Mouse (Mus musculus): ENCODE measurements around the gene Snx29. TPM values are rescaled to one million over a fixed set of nuclear protein-coding genes. Genes with fewer than 3 reads are reported as not detected.
"Not testable (repeated sequence)": the region's sequence is repeated elsewhere in the genome, so short reads cannot be mapped to it uniquely, and the experiment has no call there.

Gene Snx29
- total RNA-seq, 4 experiments from 2014 or later, result 25.0 to 29.6 (median 27.8) TPM

DNA sequence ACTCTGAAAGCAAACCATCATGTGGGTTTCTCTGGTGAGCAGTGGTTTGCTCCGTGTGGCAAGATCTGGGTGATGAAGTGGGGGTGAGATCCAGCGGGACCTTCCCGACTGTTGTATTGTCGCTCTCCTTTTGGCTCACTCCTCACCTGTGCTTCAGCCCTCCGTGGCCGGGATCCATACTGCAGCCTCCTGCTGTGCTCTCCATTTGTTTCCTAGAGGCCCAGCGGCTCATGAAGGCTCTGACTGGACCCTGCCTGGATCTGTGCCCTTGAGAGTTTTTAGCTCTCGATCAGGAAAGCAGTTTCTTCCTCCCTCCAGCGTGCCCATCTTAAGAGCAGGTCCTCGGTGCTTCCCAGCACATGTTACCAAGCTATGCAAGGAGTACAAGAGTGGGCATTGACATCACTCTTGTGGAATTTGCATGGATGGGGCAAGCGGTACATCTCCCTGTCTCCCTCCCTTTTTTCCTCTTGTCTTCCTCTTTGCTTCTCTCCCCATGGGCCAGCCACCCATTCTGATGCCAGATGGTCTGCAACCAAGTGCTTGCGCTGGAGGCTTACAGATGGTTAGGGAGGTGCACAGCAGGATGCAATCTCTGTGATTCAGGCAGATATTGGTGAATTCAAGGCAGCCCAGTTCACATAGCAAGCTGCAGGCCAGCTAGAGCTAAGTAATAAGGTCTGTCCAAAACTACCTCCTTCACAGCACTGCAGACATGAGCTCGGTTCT is 207.9 kb downstream of the Snx29 start:
- no peak for DNase-seq (ENCODE audit: low spot score in 2 of 2)

DNA sequence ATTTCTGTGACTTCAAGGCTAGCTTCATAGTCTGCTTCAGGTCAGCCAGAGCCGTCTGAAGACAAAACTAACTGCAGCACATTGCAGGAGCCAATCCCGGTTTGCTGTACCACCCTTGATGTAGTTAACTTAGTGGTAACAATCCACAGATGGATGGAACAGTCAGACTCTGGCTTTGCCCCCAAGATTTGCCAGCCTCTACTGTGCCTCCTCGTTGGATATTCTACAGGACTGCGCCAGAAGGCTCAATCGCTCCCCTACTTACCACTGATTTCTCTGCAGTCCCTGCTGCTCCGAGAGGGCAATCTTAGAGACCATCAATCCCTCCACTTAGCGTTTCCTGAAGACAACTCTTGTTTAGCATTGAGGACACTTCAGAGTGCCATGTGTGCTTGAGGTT is 208.7 kb downstream of the Snx29 start:
- no peak for DNase-seq (ENCODE audit: low spot score in 2 of 2)

DNA sequence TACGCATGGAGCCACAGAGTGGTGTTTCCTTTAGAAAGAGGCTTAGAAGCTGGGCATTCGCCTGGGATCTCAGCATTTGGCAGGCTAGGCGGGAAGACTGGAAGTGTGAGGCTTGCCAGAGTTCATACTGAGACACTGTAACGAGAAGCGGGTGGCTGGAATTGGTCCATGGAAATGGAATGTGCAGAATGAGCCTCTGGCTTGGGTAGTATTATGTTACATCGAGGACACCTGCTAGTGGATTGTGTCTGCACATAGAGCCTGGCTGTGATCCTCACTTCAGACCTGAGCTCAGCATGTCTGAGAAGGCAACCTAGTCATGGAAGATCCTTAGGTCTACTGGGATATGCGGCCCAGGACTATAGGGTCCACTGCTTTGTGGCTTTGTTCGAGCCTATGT is 209.9 kb downstream of the Snx29 start:
- peak in 1 of 2 experiments; percentile 45 for DNase-seq (ENCODE audit: low spot score in 2 of 2)

DNA sequence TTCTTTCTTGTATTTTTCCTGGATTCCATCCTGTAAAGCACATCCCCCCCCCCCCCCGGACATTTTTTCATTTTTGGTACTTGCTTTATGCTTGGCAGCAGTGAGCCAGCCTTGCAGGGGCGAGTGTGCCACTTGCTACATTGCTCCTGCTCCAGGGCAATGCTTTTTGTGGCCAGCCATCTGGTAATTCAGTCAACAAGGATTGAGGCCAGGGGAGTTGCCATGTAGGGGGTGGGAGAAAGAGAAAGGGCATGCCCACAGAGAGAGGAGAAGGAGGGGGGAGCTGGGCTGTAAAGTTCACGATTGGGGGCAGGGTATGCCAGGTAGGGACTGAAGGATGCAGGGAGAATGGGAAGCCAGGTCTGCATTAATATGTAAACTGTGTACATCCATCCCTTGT is 210.7 kb downstream of the Snx29 start:
- DNase-seq (ENCODE audit: low spot score in 2 of 2), result no peak

DNA sequence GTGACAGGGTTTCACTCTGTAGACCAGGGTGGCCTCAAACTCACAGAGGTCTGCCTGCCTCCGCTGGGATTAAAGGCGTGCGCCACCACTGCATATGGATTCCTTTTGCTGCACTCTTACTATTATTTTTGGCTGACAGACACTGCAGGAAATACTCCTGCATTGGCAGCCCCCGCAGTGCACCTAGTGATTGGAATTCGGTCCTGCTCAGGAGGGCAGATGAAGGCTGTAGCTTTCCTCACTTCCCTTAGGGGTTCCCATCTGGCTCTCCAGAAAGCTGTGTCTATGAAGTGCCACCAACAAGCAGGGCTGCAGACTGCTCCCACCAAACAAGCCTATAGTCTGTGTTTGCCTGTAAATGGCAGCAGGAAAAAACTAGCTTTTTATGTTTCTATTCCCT is 215.0 kb downstream of the Snx29 start:
- DNase-seq (ENCODE audit: low spot score in 2 of 2), result no peak

DNA sequence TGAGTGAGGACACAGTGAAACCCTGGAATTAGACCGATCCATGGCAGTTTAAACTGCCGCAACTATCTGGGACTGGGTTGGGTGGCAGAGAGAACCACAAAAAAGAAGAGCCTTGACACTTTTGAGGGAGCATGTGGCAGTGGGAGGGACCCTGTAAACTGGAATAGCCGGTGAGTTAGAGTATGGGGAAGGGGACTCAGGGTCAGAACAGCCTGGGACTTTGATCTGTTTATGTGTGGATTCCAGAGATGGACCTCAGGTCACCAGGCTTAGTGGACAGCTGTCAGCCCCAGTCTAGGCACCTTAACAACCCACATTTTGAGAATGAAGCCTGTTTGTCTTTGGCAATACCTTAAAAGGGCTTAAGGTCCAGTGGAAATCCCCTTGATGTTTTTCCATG is 215.5 kb downstream of the Snx29 start:
- DNase-seq (ENCODE audit: low spot score in 2 of 2), result no peak

DNA sequence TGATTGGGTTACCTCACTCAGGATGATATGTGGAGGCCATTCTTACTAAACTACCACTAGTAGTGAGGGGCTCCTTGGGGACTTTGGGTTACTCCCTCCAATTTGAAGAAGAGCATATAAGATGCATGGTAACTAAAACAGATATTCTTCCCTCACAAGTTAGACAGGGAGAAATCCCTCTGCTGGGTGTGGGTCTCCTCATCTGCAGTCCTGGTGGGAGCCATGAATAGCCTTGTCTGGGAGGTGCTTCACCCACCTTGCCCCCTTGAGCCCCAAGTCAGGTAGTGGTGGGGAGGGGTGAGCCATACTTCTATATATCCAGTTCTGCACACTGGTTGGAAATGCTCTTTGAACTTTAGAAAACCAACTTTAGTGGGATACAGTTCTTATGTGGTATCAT is 218.3 kb downstream of the Snx29 start:
- no peak for DNase-seq (ENCODE audit: low spot score in 2 of 2)

DNA sequence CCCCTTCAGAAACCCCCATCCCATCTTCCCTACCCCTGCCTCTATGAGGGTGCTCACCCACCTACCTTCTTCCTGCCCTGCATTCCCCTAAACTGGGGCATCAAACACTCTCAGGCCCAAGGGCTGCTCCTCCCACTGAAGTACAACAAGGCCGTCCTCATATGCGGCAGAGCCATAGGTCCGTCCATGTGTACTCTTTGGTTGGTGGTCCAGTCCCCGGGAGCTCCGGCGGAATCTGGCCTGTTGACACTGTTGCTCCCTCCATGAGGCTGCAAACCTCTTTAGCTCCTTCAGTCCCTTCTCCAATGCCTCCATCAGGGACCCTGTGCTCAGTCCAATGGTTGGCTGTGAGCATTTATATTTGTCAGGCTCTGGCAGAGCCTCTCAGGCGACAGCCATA is 219.1 kb downstream of the Snx29 start:
- DNase-seq (ENCODE audit: low spot score in 2 of 2), result no peak

DNA sequence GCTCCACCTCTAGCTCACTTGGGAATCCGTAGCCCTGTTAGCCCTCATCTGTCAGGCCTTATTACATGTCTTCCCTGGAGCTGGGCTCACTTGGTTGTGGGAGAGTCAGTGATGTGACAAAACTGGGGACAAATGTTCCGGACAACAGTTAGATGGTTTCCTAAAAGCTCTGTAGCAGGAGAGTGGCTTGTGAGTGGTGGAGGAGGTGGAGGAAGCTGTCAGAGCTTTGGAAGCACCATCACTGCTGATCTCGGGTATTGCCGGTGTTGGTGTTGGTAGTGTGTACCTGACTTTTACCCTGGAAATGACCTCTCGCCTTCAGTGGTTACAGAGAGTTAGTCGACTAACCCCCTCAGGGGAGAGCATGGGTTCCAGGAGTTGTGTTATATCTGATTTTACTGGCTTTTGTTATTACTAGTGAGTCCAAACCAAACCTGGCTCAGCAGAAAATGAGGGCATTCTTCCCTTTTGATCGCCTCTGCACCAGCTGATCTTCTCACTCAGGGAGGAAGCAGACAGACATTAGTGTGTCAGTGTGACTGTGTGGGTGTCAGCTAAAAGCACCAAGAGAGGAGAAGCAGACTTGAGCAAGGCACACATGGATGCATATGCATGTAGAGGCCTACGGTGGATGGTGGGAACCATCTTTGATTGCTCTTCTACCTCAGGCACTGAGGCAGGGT is 227.5 kb downstream of the Snx29 start:
- peak in 1 of 2 experiments; percentile 52 for DNase-seq (ENCODE audit: low spot score in 2 of 2)

DNA sequence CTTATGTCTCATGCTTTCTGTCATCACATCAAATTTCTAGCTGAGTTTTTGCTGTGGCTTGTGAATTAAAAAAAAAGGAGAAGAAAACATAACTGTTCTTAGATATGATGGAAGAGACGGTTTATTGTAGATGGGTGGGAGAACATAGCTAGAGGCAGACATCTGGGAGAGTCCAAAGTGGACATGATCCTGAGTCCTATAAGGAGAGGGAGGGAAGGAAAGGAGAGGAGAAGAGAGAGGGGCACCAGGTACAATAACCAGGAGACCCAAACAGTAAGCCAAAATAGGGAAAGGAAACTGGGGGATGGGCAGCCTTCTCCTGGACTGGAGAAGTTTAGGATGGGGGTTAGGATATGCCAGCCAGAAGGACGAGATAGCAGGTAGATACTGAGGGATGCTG is 239.0 kb downstream of the Snx29 start:
- no peak for DNase-seq (ENCODE audit: low spot score in 2 of 2)

DNA sequence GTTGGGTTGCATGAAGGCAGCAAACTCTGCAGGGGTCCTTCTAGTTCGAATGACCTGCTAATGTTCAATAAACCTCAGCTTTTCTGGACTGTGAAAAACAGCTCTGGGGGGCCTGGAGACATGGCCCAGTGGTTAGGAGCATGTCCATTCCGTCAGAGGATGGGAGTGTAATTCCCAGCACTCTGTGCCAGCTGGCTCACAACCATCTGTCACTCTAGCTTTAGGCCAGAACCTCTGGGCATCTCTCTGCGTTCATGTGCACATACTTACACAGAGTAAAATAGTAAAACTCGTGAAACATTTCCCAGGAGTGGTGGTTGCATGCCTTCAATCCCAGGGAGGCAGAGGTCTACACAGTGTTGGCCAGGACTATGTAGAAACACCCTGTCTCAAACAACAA is 241.1 kb downstream of the Snx29 start:
- no peak for DNase-seq (ENCODE audit: low spot score in 2 of 2)

DNA sequence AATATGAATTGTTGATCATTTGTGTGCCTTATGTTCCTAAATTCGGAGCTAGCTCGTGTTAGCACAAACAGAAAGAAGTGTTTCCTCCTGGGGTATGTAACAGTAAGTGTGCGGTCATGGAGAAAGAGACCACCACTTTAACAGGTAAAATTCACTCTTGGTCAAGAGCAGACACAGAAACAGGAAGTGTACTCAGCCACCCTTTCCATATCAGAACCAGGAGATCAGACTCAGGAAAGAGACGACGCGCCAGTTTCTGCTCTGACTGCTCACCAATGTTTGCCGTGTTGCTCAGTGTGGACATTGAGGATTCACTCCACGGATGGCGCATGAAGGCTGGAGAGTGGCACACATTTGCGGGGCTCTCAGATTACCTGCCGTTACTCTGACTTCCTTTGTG is 242.4 kb downstream of the Snx29 start:
- DNase-seq (ENCODE audit: low spot score in 2 of 2), result no peak

DNA sequence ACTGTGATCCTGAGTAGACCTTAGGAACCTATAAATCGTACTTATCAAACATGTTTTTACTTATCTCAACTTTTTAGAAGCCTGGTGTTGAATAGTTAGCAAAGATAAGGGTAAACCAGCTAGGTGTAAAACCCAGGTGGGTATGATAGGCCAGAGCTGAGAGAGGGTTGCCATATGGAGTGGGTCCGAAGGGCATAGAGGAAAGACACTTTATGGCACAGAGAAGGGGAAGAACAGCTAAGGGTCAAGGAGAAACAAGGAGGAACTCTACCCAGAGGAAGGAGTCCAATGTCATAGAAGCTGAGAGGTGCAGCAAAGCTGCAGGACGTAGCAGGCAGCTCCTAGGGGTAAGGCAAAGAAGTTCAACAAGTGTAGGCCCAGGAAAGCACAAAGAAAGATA is 244.9 kb downstream of the Snx29 start:
- no peak for DNase-seq (ENCODE audit: low spot score in 2 of 2)

DNA sequence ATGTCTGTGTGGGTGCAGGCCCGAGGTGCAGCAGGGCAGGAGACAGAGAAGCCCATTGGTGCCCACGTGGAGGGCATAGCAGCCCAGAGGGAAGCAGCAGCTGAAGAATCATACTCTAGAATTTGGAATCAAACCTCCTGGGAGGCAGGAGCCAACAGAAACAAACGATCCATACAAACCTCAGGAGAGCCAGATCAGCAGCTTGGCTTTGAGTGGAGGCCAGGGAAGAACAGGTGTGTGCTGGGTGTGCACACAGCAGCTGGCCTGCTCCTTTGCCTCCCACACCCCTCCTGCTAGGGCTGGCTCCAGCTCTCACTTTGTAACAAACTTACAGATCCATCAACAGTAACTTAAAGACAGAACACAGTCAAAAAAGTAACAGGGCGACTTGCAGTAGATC is 245.4 kb downstream of the Snx29 start:
- DNase-seq (ENCODE audit: low spot score in 2 of 2), result peak in 1 of 2 experiments; percentile 74

DNA sequence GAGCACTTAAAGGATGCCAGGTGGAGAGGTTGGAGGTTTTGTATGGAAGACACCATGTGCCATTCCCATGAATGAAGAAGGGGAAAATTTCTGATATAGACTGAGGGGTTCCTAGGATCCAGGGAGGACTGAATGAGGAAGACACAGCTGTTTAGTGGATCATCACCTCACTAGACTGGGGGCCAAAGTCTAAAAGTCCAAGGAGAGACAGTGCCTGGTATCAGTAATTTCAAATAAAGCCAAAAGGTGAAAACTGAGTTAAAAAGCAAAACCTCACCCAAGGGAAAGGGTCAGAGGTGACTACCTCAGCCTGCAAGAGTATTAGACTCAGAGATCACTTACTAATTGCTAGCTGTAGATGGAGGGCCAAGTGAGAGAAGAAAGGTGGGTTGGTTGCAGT is 245.9 kb downstream of the Snx29 start:
- DNase-seq (ENCODE audit: low spot score in 2 of 2), result no peak

DNA sequence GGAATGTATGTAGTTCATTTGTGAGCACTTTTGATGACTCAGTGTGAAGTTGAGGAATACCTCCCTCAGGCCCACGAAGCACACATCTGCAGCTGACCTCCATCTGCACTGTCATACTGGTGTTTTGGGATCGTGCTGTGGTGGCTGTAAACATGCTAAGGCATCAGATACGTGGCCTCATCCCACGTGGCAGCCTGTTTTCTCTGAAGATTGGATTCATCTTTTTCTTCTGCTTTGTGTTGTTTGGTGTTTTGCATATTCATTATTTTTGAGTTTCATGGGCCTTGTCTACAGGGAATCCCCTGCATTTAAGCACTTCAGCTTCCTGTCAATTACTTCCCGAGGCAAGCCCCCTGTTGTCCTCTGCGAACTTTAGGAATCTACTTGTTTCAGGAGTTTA is 246.4 kb downstream of the Snx29 start:
- no peak for DNase-seq (ENCODE audit: low spot score in 2 of 2)

DNA sequence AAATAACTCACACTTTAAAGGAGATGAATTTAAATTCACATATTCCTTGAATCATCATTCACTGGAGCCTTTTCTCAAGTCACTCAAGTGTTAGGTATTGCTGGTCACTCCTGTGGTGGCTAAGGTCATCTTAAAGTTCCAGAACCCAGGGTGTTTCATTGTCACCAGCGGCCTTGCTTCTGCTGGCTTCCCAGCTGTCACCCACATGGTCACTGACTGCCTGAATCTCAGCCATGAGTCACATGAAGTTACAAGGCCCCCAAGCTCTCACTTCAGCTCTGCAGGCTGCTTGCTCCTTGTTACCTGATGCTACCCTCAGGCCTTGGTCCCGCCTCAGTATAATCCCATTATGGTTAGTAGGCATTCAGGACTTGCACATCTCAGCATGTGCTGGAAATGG is 247.4 kb downstream of the Snx29 start:
- DNase-seq (ENCODE audit: low spot score in 2 of 2), result no peak

DNA sequence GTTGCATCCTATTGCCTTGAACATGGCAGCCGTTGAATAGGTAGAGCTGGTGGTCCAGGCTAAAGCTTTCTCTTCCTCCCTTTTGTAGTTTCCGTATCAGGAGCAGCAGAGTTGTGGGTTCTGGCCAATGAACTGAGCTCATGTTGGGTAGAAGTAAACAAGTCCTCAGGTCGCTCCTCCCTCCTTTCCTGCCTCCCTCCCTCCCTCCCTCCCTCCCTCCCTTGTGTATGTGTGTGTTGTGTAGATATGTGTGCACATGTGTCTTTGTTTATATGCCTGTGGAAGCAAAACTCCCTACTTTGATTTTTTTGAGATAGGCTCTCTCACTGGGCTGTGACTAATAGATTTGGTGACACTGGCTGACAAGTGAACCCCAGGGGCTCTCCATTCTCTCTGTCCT is 251.8 kb downstream of the Snx29 start:
- no peak for DNase-seq (ENCODE audit: low spot score in 2 of 2)

DNA sequence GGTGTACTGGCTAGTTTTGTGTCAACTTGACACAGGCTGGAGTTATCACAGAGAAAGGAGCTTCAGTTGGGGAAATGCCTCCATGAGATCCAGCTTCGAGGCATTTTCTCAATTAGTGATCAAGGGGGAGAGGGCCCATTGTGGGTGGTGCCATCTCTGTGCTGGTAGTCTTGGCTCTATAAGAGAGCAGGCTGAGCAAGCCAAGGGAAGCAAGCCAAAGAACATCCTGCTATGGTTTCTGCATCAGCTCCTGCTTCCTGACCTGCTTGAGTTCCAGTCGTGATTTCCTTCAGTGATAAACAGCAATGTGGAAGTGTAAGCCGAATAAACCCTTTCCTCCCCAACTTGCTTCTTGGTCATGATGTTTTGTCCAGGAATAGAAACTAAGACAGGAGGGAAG is 253.0 kb downstream of the Snx29 start:
- not testable (repeated sequence) for DNase-seq (ENCODE audit: low spot score in 2 of 2)

DNA sequence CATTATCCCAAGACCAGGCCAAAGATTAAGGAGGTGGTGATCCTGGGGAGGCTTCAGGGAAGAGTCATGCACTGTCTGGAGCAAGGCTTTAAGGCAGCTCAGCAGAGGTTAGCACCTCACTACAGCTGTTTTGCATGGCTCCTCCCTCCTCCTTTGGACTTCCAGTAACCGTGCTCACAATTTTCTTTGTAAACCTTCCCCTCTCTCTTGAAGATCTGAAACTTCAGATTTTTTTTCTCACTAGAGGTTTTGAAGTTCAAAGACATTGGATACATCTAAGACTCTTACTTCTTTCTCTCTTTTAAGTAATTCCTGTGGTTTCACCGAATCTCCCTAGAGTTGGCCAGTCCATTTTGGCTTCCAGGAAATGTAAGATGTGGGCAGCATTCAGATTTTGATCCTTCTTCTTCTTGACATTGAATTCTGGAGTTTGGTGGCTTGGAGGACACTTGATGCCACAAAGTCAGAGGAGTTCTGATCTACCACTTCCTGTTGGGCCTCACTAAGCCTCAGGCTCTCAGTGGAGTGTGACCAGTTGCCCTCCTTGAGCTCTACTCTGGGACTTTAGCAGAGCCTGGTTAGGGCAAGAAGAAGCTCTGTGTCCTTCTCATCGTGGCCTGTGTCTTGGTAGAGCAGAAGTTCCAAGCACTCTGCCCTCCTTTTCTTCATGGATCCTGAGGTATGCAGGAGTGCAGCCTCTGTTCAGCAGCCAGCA is 255.0 kb downstream of the Snx29 start:
- no peak for DNase-seq (ENCODE audit: low spot score in 2 of 2)

DNA sequence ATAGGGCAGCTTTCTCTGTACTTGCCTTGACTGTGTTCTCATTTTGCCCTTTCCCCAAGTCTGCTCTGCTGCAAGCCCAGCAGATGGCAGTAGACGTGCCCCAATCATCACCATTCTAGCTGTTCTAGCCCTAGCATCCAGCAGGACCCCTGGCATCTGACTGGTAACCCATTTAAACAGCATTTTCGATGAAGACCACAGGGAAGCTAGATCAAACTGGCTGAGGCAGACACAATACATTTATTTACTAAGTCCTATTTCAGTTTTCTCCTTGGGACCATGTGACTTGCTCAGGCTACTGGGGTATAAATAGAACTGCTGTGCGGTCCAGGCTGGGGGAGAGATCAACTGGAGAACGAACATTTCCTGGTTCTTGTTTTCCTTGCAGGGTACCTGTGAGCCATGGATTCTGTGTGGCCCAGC is 257.0 kb downstream of the Snx29 start:
- peak; percentile 15 to 45 for DNase-seq (ENCODE audit: low spot score in 2 of 2)

DNA sequence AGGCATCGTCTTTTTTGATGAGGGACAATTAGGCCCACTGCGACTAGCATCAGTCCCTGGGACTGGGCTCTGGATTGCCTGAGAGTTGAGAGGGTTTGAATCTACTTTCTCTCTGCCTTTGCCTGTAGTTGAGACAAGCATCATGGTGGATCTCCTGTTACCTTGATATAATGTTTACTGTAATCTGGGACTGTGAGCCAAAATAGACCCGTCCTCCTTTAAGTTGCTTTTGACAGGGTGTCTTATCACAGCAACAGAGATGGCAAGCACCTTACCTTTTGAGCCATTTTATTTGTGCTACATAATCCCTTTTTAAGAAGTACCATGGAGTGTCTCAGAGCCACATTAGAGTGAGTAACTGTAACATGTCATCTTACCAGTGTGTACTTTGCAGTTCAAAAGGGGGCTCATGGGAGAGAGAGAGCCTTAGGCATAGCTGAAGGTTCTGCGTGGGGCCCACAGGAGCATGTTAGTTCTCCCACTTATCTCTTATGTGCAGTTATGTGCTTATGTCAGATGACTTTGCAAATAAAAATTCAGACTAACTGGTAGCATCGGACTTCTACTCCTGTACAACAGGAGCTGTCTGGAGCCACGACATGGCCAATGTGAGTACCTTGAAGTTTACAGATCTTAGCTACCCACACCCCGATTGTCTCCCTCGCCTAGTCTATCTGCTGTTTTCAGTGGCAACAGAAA is 261.4 kb downstream of the Snx29 start:
- no peak for DNase-seq (ENCODE audit: low spot score in 2 of 2)

All from left cerebral cortex, adult 8-10 months (tissue).